Mouse (Mus musculus) adrenal gland, adult 8-10 months (tissue): ENCODE measurements around the gene Gpatch8. TPM values are rescaled to one million over a fixed set of nuclear protein-coding genes. Genes with fewer than 3 reads are reported as not detected.

Source experiments
- DNase-seq: peaks from one replicate; pipeline ENCODE4 v3.0.0; 2022
- total RNA-seq, 4 experiments: library from RNA; stranded (reverse); gene quantifications; 2 replicates each; pipeline ENCODE4 v1.2.4; 2022

The Gpatch8 gene
- total RNA-seq, 4 experiments from 2014 or later, result 29.2 to 48.9 (median 35.7) TPM

- DNase-seq, result no peak
Measured at GRCm38 (mm10) chr11:102495114-102495513, 61.1 kb downstream of the Gpatch8 start.

- no peak for DNase-seq
Measured at GRCm38 (mm10) chr11:102494063-102494650, 62.0 kb downstream of the Gpatch8 start.

- DNase-seq, result no peak
Measured at GRCm38 (mm10) chr11:102493241-102493640, 63.0 kb downstream of the Gpatch8 start.

GRCm38 (mm10) chr11:102487901-102488300 lies 68.3 kb downstream of the Gpatch8 start:
- DNase-seq, result no peak

GRCm38 (mm10) chr11:102486733-102487386 lies 69.3 kb downstream of the Gpatch8 start:
- no peak for DNase-seq

GRCm38 (mm10) chr11:102481779-102482178 lies 74.4 kb downstream of the Gpatch8 start:
- no peak for DNase-seq

GRCm38 (mm10) chr11:102480897-102481296 lies 75.3 kb downstream of the Gpatch8 start:
- DNase-seq, result no peak

- no peak for DNase-seq
Measured at GRCm38 (mm10) chr11:102480111-102480510, 76.1 kb downstream of the Gpatch8 start.

- no peak for DNase-seq
Measured at GRCm38 (mm10) chr11:102479581-102479980, 76.6 kb downstream of the Gpatch8 start.

GRCm38 (mm10) chr11:102478671-102479070 lies 77.5 kb downstream of the Gpatch8 start:
- DNase-seq, result no peak

GRCm38 (mm10) chr11:102475027-102475426 lies 81.2 kb downstream of the Gpatch8 start:
- no peak for DNase-seq

GRCm38 (mm10) chr11:102469648-102470357 lies 86.4 kb downstream of the Gpatch8 start, which contains the start of gene Itga2b:
Gene Itga2b, minus strand, starts transcription at chr11:102470122.
- no peak for DNase-seq

GRCm38 (mm10) chr11:102467041-102467631 lies 89.1 kb downstream of the Gpatch8 start:
- DNase-seq, result peak; percentile 97

GRCm38 (mm10) chr11:102465713-102466436 lies 90.3 kb downstream of the Gpatch8 start:
- peak; percentile 77 for DNase-seq

- DNase-seq, result no peak
Measured at GRCm38 (mm10) chr11:102464901-102465300, 91.3 kb downstream of the Gpatch8 start.

GRCm38 (mm10) chr11:102461764-102462163 lies 94.4 kb downstream of the Gpatch8 start:
- DNase-seq, result no peak

- DNase-seq, result no peak
Measured at GRCm38 (mm10) chr11:102460541-102460940, 95.7 kb downstream of the Gpatch8 start.

- DNase-seq, result no peak
Measured at GRCm38 (mm10) chr11:102455740-102456396, 100.3 kb downstream of the Gpatch8 start.

- no peak for DNase-seq
Measured at GRCm38 (mm10) chr11:102453131-102453530, 103.1 kb downstream of the Gpatch8 start.

GRCm38 (mm10) chr11:102449043-102450008 lies 106.9 kb downstream of the Gpatch8 start:
- no peak for DNase-seq

- DNase-seq, result no peak
Measured at GRCm38 (mm10) chr11:102448327-102448726, 107.9 kb downstream of the Gpatch8 start.
